Mouse (Mus musculus): Measurements from ENCODE around the gene Afdn. TPM values are rescaled to one million over a fixed set of nuclear protein-coding genes. Genes with fewer than 3 reads are reported as not detected.
"Not testable (repeated sequence)": the region's sequence is repeated elsewhere in the genome, so short reads cannot be mapped to it uniquely, and the experiment has no call there.

The Afdn gene
- polyA plus RNA-seq, 1 experiment from 2014 or later, result 123 TPM

DNA sequence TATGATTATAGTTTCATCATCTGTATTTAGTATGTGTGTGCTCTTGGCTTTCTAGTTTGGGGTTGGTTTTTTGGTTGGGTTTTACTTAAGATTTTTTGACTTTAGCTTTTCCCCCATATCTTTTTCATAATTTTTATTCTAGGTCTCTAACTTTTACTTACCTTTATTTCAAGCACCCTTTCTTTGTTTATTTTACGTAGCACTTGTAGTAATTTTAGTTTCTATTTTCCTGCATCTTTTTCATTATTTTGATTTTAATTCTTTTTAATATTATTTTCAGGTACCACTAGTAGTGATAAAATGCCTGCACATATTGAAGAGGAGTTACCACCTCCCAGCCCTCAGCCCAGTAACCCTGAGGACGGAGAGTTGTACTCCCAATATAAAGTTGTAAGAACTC is 187.7 kb downstream of the Afdn start, which contains the start of gene Gm7168:
Gene Gm7168 (plus strand): TSS at position 301 of the 400 bp plus-strand sequence.
- DNase-seq (ENCODE audit: low spot score, missing footprints); ATAC-seq (ENCODE audit: low FRiP score); H3K4me3 ChIP-seq (ENCODE audit: low read depth, low read length); H3K4me2 ChIP-seq; H3K4me1 ChIP-seq (ENCODE audit: control insufficient read depth, insufficient read depth, low read length); H3K9ac ChIP-seq (ENCODE audit: low read length); H3K27me3 ChIP-seq (ENCODE audit: control insufficient read depth, insufficient read depth, low read length); H3K9me3 ChIP-seq (ENCODE audit: control insufficient read depth, low read length); H3K36me3 ChIP-seq (ENCODE audit: control insufficient read depth, insufficient read depth, low read length); H3K27ac ChIP-seq (ENCODE audit: low read depth, low read length): not testable (repeated sequence)
- 78% methylated on average over 1 of the region's 2 CpGs for WGBS

DNA sequence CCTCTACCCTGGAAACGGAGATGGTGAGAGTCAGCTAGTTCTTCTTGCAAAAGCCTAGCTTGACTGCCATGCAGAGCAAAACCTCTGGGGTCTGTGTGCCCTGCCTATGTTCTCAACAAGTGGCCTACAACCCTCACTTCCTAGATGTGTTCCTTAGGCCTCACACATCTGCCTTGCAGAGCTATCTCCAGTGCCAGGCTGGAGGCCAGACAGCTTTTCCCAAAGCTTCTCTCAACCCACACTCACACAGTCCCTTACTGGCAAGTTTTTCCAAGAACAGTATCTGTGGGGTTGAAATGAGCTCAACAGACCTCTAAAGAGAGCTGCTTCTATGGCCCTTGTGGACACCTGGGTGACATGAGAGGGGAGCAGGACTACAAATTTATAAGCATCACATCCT is 191.2 kb downstream of the Afdn start:
- not testable (repeated sequence) for H3K4me1 ChIP-seq (ENCODE audit: control insufficient read depth, insufficient read depth, low read length); H3K4me2 ChIP-seq; ATAC-seq (ENCODE audit: low FRiP score); H3K36me3 ChIP-seq (ENCODE audit: control insufficient read depth, insufficient read depth, low read length); H3K27me3 ChIP-seq (ENCODE audit: control insufficient read depth, insufficient read depth, low read length); H3K9ac ChIP-seq (ENCODE audit: low read length); H3K4me3 ChIP-seq (ENCODE audit: low read depth, low read length); H3K27ac ChIP-seq (ENCODE audit: low read depth, low read length); H3K9me3 ChIP-seq (ENCODE audit: control insufficient read depth, low read length); DNase-seq (ENCODE audit: low spot score, missing footprints)
- WGBS, result 74% methylated on average over 1 of the region's 1 CpGs

Other genes with a start within 250 kb of the Afdn start
- 5.6 and 5.8 TPM in 2 replicates for gene Tcte2, start 1.3 kb downstream of the Afdn start, polyA plus RNA-seq (2014; fragmentation: Nextera tagmentation; extraction: Ambion mirVana)
- 0.10 TPM in 1 of 2 replicates, not detected in the other for gene Gm7168, start 187.8 kb downstream of the Afdn start, polyA plus RNA-seq (2014; fragmentation: Nextera tagmentation; extraction: Ambion mirVana)
- not detected in 2 replicates for gene Gm7356, start 243.2 kb downstream of the Afdn start, polyA plus RNA-seq (2014; fragmentation: Nextera tagmentation; extraction: Ambion mirVana)

Measured in midbrain, embryonic 11.5 days (tissue).